Mouse (Mus musculus) c-Kit-positive CD71-positive TER-119-negative erythroid progenitor cells, embryonic 14.5 days (primary cell): Measurements from ENCODE around the gene Ogg1.

ENCODE experiments used
- DNase-seq: peaks from one replicate; pipeline ENCODE4 v3.0.0-alpha.2; 2013; ENCODE audit warnings: low read depth

The Ogg1 gene

DNA sequence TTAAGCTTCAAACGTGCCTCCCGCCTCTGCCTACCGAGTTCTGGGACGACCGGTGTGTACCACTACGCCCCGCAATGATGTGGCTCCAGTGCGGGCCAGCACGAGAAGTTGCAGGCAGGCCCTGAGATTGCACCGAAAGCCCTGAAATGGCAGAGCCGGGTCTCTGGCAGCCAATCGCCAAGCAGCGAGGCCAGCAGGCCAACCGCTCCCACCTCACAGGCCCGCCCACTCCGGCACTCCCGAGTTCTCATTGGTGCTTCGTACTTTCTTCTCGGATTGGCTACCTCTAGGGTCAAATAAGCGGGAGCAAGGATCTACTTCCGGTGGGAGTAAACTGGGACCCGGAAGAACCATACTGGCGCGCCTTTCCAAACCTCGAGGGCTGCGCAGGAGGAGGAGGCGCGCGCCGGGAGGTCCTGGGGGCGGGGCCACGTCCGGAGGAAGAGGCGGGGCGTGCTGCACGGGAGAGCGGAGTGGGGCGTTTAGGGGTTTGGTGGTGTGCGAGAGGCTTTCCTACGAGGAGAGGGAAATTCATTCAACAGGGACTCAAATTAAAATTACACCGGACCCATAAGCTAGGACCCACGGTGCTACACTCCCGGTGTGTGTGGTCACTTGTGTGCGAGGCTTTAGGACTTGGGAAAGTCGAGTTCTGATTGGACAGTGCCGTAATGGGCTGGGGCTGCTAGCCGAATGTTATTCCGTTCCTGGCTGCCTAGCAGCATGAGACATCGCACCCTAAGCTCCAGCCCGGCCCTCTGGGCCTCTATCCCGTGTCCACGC, at the start of gene Ogg1:
Ogg1 (plus strand) TSS at position 440 of the 783 bp plus-strand sequence.
- peak; percentile 97 for DNase-seq

DNA sequence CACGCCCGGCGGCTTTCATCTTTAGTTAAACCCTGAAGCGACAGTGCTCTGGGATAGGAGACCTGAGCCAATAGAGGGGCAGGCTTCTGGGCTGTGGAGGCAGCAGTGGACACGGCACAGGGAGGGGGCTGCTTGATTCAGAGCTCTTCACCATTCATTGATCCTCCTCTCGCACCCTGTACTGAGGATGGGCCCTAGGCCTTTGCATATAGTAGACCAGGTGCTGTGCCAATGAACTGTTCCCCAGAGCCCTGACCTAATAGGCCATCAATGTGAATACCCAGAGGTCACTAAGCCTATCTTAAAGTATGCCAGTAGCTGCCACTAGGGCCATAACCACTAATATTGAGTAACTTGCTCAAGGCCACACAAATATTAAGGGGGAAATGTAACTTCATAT, 45.1 kb upstream of the Ogg1 start:
- DNase-seq: no peak

DNA sequence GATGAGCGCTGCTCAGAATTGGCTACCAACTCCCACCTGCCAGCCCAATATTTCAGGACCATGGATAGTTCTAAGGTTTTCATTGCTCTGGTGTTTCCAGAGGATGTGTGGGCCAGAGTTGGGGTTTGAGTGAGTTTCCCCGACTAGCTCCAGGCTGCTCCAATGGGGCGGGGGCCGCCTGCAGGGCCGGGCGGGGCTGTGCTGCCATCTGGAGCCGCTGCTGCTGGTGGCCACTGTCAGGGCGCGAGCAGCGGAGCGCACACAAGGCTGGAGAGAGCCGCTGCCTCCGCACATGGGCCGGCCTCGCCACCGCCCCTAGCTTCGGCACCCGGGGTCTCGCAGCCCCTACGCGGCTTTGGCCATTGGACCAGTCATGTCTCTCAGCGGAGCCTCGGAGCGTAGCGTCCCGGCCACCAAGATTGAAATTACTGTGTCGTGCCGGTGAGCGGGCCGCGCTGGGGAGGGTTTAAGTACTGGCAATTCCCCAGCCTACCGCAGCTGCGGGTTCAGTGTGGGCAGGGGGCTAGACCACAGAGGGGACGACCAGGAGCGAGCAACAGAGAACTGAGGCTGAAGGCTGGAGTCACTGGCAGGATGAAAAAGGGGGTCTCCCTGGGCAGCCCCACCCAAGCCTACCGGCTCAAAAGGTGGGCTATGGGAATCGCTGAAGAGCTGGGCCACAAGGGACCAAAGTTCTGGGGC, 44.5 kb upstream of the Ogg1 start, which contains the start of gene Cpne9:
Cpne9 (plus strand) TSS at position 207 of the 702 bp plus-strand sequence.
- DNase-seq: peak; percentile 38

DNA sequence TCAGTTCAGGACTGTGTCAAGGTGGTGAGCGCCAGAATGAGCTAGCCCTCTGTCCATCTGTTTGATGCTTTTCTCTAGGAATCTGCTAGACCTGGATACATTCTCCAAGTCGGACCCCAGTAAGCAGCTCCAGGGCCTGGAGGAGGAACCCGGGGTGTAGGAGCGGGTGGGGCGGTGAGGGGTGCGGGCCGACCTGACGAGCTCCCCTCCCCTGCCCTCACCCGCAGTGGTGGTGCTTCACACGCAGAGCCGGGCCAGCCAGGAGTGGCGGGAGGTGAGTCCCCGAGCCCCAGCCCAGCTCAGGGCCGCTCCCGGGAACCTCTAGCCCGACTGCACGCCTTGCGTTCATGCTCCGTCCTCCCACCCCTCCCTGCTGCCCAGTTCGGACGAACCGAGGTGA, 43.8 kb upstream of the Ogg1 start:
- no peak for DNase-seq

DNA sequence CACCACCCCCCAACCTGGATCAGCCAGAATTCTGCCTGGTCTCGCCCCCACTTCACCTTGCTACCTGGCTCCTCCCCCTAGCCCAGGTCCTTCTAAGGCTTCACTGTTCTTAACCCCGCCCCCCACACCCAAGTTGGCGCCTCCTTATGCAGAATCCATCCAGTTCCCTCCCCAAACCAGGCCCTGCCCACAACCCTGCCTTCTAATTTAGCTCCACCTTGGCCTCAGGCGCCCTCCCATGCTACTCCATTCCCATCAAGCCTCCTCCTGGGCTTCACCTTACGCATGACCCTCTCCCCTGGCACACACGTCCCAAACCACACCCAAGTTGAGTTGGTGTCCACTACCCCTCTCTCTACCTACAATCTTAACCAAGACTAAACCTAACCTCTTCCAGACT, 43.3 kb upstream of the Ogg1 start:
- DNase-seq: no peak

DNA sequence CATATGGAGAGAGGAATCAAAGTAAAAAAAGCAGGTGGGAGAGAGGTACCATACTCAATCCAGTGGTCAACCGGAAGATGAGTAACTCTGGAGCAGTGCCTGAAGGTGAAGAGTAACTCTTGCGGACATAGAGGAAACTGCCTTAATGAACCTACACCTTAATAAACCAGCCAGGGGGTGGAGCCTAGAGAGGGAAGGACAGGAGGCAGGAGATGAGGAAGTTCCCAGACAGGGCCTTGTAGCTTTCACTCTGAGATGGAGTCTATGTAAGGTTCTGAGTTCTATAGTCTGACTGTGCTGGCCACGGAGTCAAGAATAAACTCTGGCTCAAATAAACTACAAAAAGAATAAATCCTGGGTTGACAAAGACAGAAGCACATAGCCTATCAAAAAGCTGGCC, 41.8 kb upstream of the Ogg1 start:
- DNase-seq: no peak

DNA sequence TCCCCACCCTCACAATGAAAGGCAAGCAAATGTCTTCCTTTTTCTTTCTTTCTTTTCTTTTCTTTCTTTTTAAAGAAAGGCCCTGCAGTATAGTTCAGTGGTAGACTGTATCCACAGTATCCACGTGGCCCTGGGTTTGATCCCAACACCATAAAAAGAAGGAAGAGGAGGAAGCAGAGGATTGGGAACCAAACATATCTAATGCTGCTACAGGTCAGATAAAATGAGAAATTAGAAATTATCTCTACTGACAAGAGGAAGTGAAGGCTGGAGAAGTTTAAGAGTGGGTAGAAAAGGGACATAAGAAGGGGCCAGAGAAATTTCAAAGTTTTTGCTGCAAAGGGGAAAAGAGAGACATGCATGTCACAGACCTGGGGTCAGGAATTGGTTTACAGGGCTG, 40.5 kb upstream of the Ogg1 start:
- no peak for DNase-seq

DNA sequence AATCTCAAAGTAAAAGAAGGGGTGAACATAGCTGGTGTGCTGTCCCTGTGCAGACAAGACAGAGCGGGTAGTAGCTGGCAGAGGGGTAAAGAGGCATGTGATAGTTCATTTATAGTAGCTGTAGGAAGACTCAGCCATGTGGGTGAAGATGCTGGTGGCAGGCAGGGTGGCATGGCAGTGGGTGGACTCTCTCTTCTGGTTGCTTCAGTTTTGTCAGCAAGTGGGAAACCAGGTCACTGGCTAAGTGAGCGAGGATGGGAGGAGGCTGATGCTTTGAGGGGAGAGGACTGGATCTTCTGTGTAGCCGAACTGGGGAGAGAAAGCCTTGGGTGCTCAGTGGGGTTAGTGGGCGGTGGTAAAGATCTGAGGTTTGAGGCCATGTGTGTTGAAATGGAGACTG, 39.5 kb upstream of the Ogg1 start:
- no peak for DNase-seq

DNA sequence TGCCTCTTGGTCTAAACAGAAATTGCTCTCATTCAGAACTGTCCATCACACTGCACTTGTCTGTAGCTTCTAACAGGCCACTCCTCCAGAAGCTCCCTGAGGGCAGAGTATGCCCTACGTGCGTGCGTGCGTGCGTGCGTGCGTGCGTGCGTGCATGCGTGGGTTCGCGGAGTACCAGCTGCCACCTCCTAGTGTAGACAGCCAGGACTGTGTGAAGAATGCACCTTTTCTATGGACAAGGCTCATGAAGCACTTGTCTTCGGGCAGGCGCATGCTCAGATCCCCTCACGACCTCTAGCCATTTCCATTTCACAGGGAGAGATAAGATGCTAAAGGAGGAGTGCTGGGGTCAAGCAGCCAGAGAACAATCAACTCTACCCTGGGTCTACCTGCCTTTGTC, 37.4 kb upstream of the Ogg1 start:
- no peak for DNase-seq

DNA sequence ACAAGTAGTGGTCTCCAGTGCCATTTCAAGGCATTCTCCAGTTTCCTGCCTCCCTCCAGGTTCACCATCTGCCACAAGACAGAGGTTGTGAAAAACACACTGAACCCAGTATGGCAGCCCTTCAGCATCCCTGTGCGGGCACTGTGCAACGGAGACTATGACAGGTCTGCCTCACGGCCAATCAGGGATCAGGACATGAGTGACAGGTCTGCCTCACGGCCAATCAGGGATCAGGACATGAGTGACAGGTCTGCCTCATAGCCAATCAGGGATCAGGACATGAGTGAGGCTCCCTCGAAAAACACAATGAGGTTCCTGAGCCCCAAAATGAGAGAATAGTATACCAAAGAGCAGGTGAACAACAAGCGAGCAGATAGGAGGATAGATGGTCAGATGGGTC, 36.4 kb upstream of the Ogg1 start:
- no peak for DNase-seq

DNA sequence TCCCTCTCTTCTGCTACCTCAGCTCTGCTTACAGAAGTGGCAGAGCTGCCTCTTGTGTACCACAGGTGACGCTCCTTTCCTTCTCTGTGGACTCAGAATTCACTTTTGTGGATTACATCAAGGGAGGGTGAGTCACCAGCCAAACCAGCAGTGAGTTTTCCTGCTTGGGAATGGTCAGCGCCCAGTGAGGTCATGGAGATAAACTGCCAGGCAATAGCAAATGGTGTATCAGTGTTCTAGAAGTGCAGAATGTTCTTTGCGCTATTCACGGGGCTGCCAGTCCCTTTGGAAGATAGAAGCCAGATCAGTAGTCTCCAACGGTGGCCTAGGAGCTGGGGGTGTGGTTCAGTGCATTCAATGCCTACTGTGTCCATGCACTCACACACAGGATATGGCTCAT, 33.8 kb upstream of the Ogg1 start:
- no peak for DNase-seq

DNA sequence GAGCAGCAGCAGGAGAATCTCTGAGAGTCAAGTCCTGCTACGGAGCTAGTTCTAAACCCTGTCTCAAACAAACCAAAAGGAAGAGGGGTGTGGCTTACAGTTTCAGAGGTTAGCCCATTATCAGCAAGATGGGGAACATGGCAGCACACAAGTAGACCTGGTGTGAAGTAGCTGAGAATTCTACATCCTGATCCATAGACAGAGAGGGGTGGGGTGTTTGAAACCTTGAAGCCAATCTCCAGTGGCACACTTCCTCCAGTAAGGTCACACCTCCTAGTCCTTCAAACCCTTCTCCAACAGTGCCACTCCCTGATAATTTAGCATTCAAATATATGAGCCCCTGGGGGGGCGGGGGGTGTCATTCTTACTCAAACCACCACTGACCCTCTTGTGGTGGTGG, 30.7 kb upstream of the Ogg1 start:
- DNase-seq: no peak

DNA sequence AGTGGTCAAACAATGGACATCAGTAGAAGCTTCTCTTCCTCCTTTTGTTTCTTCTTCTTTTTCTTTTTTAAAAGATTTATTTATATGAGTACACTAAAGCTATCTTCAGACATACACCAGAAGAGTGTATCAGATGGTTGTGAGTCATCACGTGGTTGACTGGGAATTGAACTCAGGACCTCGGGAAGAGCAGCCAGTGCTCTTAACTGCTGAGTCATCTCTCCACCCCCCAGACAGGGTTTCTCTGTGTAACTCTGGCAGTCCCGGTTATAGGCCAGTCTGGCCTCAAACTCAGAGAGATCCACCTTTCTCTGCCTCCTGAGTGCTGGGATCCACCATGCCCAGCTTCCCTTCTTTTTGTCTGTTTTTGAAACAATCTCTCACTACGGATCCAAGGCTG, 30.1 kb upstream of the Ogg1 start:
- DNase-seq: no peak

DNA sequence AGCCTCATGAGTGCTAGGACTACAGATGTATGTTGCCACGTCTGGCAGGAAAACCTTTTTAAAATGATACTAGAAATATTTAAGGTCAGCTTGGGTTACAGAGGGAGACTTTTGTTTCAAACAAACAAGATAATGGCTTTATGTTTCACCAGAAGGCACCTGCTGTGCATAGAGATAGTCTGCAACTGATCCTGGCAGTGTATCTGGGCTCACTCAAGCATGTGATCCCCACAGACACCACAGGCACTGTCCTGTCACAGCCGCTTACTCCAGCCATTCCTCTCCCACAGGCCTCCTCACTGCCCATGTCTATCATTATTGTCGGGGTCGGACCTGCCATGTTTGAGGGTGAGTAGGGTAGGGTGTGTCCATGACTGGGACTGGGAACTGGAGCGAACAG, 25.4 kb upstream of the Ogg1 start:
- DNase-seq: no peak

DNA sequence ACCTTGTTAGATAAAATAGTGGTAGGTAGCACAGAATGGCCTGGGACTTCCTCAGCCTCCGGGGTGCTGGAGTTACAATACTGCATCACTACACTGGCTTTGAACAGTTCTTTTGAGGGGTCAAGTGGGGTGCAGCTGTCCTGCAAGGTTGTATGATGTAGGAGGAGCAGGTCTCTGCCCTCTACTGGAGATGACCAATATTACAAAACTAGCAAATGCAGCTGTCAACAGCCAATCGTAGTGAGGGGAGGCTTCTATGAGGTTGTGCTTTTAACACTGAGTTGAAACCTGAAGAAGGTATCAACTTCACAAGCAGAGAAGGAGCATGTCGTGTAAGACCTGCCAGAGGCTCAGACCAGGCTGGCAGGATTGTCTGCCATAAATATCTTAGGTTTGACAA, 24.5 kb upstream of the Ogg1 start:
- peak; percentile 55 for DNase-seq

DNA sequence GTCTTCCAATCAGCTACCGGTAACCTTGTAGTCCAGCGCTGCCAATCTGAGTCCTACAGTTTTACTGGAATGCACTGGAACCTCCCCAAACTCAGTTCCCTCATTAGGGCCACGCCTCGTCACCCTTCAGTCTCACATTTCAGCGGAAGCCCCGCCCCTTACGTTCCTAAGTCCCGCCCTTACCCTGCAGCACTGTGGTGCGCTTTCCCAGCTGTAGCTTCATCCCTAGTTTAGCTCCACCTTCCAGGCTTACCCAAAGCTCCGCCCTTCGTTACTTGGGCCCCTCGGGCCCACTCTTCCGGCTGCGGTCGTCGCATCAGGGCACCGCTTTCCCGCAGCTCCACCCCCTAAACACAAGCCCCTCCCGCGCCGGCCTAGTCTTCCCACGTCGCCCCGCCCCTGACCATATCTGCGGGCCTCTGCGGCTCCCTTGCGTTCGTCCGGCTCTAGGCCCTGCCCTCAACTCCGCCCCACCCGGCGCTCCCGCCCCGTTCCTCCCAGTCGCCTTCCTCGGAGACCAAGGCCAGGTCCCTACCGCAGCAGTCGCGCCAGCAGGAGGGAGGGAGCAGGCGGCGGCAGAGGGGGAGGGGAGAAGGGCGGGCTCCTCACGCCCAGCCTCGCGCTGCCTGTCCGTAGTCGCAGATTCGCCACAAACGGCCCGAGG, 20.3 kb upstream of the Ogg1 start:
- peak; percentile 98 for DNase-seq

DNA sequence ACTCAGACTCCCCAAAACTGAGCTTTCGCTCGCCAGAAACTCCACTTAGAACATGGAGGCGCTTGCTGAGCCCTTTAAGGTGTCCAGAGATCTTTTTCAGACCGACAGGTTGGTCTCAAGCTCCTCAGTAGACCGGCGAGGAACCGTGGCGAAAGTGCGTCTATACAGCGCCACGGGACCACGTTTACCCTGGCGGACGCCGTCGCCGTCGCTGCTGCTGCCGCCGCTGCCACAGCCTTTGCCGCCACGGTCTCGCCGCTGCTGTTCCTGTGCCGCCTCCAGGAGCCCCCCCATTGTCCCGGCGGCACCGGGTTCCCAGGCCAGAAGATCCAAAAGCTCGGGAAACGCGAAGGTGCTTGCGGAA, 19.8 kb upstream of the Ogg1 start, which contains the start of gene Brpf1:
Brpf1 (plus strand) TSS at position 152 of the 364 bp plus-strand sequence.
- no peak for DNase-seq

DNA sequence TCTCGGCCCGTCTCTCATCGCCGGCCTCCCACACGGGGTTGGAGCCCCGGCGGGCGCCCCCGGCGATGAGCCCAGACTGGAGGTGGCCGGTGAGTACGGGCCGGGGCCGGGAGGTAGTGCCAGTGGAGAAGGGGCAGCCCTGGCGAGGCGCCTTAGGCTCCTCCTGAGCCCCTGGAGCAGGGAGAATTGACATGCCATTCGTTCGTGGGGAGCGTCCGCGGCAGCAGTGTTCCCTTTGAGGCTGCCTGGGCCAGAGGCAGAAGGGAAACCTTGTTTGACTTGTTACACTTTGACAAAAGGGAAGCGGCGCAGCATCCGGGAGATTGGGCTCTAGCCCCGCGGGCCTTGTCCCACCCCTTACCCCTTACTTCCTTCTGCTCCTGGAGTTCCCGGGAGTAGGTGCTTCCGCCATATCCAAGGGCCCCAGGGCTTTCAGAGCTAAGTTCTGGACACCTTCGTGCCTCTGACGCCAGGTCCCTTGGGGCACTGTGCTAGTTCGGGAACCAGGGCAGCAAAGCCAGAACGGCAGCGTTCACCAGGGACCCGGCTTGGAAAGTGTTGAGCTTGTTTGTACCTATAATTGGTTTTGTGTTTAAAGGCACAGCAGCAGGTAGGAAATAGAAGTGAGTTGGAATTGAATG, 19.2 kb upstream of the Ogg1 start:
- no peak for DNase-seq

DNA sequence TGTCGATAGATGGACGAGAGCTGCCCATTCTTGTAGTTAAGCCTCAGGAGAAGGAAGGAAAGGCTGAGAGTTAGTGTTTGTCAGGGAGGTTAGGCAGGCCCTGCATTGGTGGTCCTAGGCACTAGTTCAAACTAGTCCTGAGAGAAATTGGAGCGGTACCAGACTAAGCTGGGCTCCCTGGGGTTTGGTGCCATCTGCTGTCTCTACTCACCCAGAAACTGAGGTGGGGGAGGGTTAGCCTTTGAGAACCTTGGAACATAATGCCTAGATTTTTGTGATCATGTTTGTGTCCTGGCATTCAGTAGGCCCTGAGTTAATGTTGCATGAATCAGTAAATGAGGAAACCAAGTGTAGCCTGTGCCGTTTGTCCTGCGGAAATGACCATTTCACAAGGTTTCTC, 18.6 kb upstream of the Ogg1 start:
- DNase-seq: no peak

DNA sequence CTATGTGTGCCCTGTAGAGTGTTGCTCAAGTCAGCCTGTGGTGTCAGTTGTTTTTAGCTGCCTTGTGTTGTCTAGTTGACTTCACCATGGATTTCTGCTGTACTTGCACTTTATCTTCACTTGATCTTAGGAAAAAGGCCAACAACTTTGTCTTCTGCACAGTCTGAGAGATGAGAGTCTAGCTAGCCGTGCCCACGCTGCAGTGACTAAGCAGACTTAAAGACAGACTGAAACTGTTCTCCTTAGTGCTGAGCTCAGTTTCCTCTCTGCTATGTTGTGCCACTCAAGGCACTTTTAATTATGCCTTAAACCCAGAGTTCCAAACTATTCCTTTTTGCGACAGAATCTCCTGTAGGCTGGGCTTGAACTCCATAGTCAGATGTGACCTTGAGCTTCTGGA, 10.8 kb upstream of the Ogg1 start:
- no peak for DNase-seq

DNA sequence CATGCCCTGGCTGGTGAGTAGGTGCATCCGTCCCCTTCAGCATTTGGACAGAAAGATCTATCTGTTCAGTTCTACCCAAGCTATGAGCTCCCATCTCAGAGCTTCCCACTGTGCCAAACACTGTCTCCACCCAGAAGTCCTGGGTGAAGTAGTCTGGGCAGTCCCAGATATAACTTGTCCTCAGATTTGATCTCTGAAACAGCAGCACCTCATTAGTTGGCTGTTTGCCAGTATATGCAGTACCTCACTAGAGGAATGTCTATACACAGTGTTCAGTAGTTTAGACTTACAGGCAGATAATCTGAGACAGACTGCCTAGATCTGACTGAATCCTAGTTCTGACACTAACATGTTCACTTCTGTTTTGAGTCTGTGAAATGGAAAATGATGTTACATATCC, 2.6 kb downstream of the Ogg1 start:
- DNase-seq: no peak

DNA sequence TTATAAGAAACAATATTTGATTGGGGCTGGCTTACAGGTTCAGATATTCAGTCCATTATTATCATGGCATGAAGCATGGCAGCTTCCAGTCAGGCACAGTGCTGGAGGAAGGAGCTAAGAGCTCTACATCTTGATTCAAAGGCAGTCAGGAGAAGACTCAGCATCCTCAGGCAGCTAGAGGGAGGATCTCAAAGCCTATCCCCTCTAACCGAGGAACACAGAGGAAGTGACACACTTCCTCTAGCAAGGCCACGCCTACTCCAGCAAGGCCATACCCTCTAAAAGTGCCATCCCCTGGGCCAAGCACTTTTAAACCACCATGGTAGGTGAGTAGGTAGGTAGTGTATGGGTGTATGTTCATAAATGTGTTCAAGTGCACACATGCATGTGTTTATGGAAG, 3.8 kb downstream of the Ogg1 start:
- DNase-seq: no peak

DNA sequence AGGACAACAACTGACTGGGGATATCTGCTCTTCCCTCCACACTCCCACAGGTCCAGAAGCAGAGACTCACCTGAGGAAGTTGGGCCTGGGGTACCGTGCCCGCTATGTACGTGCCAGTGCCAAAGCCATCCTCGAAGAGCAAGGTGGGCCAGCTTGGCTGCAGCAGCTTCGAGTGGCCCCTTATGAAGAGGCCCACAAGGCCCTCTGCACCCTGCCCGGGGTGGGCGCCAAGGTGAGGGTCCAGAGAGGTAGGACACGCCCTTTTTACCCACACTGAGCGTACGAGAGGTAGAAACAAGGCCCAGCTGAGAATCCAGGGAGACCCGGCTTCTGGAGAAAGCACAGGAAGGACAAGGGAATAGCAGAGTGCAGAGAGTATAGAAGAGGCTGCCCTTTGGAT, 4.9 kb downstream of the Ogg1 start:
- DNase-seq: no peak
